Mouse (Mus musculus) frontal cortex, postnatal 10 days (tissue): ENCODE results near the gene Ppp1r15b.
A peak's percentile ranks its signal among the peaks of the same experiment; 100 is the strongest.

Experiments
- DNase-seq, 2 experiments: peaks; one replicate each; pipeline ENCODE4 v3.0.0; 2022; ENCODE audit warnings: low spot score in 2 of 2, mixed read lengths in 1 of 2

Gene Ppp1r15b

DNA sequence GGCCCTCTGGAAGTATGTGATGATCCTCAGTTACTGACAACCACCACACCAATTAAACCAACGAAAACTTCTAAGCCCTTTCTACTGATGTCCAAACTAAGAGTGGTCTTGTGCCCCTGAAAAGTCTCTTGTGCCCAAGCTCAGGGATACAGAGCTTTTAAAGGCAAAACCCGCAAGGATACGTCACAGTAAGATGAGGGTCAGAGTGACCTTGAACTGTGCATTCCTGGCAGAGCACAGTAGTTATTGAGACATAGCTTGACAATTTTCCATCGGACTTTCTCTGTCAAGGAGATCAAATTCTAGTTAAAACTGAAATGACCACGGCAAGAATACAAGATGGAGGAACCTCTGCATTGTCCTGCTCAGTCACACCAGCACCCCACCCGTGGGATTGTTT lies 9.7 kb upstream of the Ppp1r15b start:
- no peak for DNase-seq

DNA sequence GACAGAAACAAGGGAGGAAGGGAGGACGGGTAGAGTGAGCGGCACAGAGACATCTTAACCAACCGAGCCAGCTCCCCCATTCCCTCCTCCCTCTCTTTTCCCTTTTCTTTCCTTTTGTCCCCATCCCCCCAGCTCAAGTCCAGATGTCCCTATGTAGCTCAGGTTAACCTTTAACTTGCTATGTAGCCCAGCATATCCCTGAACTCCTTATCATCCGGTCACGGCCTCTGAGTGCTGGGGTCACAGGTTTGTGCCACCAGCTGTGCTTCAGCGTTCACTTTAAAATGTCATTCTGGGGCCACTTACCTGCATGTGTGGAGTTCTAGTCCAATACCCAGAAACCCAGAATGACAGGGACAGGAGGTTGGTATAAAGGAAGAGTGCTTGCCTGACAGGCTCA lies 6.8 kb upstream of the Ppp1r15b start:
- DNase-seq: no peak

- no peak for DNase-seq
Measured at GRCm38 (mm10) chr1:133125640-133126364, 5.1 kb upstream of the Ppp1r15b start.

- no peak for DNase-seq
Measured at GRCm38 (mm10) chr1:133126365-133126740, 4.6 kb upstream of the Ppp1r15b start.

DNA sequence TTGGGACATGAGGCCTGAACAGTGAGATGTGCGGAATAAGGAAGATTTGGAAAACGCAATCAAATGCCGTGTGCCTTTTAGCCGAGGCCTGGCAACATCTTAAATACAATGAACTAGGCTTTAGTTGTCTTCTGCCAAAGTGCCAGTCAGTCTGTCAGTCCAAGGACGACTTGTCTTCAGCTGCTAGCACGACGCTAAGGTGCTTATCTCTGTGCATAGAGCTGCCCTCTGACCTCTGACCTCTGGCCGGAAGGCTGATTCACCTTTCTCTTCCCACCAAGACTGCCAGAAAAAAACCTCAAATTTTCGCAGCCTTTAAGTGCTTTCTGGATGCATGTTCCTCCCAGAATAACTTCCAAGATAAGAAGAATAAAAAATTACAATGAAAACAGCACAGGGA lies 3.6 kb upstream of the Ppp1r15b start:
- DNase-seq: no peak

DNA sequence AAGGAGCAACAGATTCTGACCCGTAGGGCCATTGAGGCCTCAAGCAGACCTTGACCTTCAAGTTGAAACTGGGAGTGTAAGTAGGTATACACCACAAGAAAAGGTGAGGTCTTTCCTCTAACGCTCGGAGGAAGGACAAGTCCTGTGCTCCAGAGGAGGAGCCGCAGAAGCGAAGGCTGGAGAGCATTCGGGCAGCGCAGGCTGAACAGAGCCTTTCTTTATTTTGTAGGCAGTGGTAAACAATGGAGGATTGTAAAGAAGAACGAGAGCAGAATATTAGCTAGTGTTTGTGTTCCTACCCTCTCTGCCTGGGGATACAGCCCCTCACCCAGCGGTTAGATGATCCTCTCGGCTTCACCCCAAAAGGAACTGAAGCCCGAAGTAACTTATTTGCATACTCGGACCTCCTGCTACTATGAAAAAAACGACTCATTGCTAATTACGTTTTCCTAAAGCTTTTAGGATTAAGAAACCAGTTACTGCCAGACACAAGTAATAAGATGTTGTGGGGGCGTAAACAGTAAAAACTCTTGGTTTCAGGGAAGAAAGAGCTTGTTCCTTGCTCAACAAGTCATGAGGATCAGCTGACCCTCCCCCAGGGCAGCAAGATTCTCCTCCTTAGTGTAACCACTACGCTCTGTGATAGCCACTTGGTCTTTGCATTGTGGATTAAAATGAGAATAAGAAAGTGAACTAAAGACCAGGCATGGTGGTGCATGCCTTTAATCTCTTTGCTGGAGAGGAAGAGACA lies 1.3 kb upstream of the Ppp1r15b start:
- DNase-seq: no peak

DNA sequence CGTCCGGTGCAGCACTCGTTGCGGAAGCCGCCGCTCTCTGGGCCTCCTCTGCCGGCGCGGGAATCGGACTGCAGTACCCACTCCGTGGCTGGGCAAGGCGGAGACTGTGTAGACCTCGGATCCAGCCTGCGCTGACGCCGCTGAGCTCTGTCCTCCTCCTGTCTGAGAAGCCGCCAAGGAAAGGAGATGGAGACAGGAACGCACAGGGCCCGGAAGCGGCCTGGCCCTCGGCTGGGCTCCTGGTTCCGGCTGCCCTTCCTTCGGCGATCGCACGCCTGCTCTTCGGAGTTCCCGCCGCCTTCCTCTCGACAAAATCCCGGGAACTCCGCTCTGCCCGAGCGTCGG lies 590 bp downstream of the Ppp1r15b start:
- DNase-seq: no peak

GRCm38 (mm10) chr1:133131936-133132335 lies 993 bp downstream of the Ppp1r15b start:
- peak in 1 of 2 experiments; percentile 16 for DNase-seq

DNA sequence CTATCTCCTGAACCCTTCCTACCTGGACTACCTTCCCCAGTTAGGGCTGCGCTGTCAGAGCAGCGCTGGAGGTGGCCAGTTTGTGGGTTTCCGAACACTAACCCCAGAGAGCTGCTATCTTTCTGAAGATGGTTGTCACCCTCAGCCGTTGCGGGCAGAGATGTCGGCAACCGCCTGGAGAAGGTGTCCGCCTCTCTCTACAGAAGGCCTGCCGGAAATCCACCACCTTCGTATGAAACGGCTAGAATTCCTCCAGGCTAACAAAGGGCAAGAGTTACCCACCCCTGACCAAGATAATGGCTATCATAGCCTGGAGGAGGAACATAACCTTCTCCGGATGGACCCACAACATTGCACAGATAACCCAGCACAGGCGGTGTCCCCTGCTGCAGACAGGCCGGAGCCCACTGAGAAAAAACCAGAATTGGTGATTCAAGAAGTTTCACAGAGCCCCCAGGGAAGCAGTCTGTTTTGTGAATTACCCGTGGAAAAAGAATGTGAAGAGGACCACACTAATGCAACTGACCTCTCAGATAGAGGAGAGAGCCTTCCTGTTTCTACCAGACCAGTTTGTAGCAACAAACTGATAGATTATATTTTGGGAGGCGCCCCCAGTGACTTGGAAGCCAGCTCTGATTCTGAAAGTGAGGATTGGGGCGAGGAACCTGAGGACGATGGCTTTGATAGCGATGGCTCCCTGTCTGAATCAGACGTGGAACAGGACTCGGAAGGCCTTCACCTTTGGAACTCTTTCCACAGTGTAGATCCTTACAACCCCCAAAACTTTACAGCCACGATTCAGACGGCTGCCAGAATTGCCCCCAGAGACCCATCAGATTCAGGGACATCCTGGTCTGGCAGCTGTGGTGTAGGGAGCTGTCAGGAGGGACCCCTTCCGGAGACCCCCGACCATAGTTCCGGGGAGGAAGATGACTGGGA lies 1.7 kb downstream of the Ppp1r15b start:
- no peak for DNase-seq

DNA sequence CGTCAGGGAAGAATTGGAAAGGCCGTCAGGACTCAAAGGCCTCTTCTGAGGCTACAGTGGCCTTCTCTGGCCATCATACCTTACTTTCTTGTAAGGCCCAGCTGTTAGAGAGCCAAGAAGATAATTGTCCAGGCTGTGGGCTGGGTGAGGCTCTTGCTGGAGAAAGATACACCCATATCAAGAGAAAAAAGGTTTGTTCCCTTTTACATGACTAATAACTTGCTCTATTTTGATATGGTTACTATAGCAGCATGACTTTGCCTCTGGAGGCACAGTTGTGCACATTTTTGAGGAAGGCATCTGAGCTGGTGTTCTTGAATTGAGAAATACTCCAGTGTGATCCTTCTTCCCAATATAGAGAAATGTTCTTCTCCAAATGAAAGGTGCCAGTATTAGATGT lies 2.5 kb downstream of the Ppp1r15b start:
- no peak for DNase-seq

- DNase-seq: no peak
Measured at GRCm38 (mm10) chr1:133134071-133134470, 3.1 kb downstream of the Ppp1r15b start.

- no peak for DNase-seq
Measured at GRCm38 (mm10) chr1:133134881-133135280, 3.9 kb downstream of the Ppp1r15b start.

GRCm38 (mm10) chr1:133135808-133136207 lies 4.9 kb downstream of the Ppp1r15b start:
- DNase-seq: no peak

GRCm38 (mm10) chr1:133138401-133138800 lies 7.5 kb downstream of the Ppp1r15b start:
- no peak for DNase-seq

GRCm38 (mm10) chr1:133146014-133147009 lies 15.4 kb downstream of the Ppp1r15b start:
- DNase-seq: peak in 1 of 2 experiments; percentile 27

- no peak for DNase-seq
Measured at GRCm38 (mm10) chr1:133147324-133147723, 16.4 kb downstream of the Ppp1r15b start.

- no peak for DNase-seq
Measured at GRCm38 (mm10) chr1:133148122-133148521, 17.2 kb downstream of the Ppp1r15b start.

- DNase-seq: no peak
Measured at GRCm38 (mm10) chr1:133150556-133150955, 19.6 kb downstream of the Ppp1r15b start.

- DNase-seq: no peak
Measured at GRCm38 (mm10) chr1:133152213-133152612, 21.3 kb downstream of the Ppp1r15b start.

- DNase-seq: no peak
Measured at GRCm38 (mm10) chr1:133155270-133155669, 24.3 kb downstream of the Ppp1r15b start.

GRCm38 (mm10) chr1:133159128-133159564 lies 28.2 kb downstream of the Ppp1r15b start:
- DNase-seq: peak in 1 of 2 experiments; percentile 54
